Mouse (Mus musculus) layer of hippocampus, adult 2 months (tissue): ENCODE results near the gene Zfp383. TPM values are rescaled to one million over a fixed set of nuclear protein-coding genes. Genes with fewer than 3 reads are reported as not detected.
"Not testable (repeated sequence)": the region's sequence is repeated elsewhere in the genome, so short reads cannot be mapped to it uniquely, and the experiment has no call there.

Experiments used
- DNase-seq, 2 experiments: peaks; one replicate each; pipeline ENCODE4 v3.0.0; 2022; ENCODE audit warnings: low spot score in 2 of 2
- H3K27ac ChIP-seq: fragments of 200-600 bp; 2 replicates; pipeline ENCODE4 v1.8.1; 2022
- H3K4me3 ChIP-seq: fragments of 200-600 bp; 2 replicates; pipeline ENCODE4 v1.8.1; 2022; ENCODE audit warnings: mild to moderate bottlenecking
- CTCF ChIP-seq: fragments of 200-600 bp; conservative IDR thresholded peaks from 2 replicates; pipeline ENCODE4 v1.8.1; 2022; ENCODE audit warnings: antibody characterized with exemption, mild to moderate bottlenecking, moderate library complexity
- long read RNA-seq, 2 experiments: library from polyadenylated mRNA; stranded (forward); transcript quantifications; one replicate each; pipeline ENCODE4 v2.0.0; 2021; ENCODE audit warnings: borderline mapping rate in 2 of 2
- total RNA-seq, 2 experiments: library from RNA; stranded (reverse); gene quantifications; 2 replicates each; pipeline ENCODE4 v1.2.3; 2021

Zfp383 gene
- 1 to 10 TPM; 8.4 to 9.1 TPM for total RNA-seq
- long read RNA-seq, experiment 1, partial matches to known transcripts, result 0 of 3 reads
- long read RNA-seq, experiment 1, other reads (novel, unspliced or antisense), result 1 of 3 reads
- long read RNA-seq, experiment 2, partial matches to known transcripts, result 1 of 7 reads
- long read RNA-seq, experiment 2, other reads (novel, unspliced or antisense), result 5 of 7 reads

DNA sequence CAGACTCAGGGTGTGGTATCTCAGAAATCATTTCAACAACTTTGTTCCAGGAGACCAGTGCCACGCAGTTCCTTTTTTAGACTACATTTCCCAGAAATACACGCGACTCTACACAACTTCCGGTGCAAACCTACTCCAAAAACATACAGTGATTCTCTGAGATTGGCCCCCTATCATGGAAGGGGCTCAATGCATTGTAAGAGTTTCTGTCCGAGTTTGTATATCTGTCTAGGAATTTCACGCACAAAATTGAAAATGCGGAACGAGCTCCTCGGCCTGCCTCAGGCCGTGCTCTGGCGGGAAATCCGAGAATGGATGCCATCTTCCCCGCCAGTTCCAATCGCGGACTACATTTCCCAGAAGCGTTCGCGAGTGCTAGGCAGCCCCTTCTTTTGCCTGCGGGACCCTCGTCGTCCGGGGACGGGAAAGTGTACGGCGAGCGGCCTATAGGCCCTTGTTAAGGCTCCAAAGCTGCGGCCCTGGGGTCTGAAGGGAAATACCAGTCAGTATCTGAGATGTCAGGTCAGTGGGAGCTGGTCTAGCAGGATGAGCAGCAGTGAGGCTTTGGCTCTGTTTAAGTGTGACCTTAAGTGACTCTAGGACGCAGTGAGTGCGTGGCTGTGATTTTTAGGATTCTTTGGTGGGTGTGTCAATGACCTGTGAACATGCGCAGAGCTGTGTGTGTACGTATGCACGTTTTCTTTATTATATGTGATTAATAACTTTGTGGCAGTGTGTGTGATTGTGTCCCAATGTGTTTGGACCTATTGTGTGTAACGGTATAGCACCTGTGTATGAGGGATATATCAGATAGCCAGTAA is at the start of gene Zfp383:
Gene Zfp383 (plus strand): TSS at position 94 of the 821 bp plus-strand sequence.
- H3K27ac ChIP-seq, result peak within 1 kb of the TSS; percentile 98
- peak within 1 kb of the TSS; percentile 76 for H3K4me3 ChIP-seq
- DNase-seq, result peak; percentile 78 to 83
- TF ChIP-seq CTCF, result 0 out of 2 replicates have a peak, but pooled peaks have one; percentile 3

DNA sequence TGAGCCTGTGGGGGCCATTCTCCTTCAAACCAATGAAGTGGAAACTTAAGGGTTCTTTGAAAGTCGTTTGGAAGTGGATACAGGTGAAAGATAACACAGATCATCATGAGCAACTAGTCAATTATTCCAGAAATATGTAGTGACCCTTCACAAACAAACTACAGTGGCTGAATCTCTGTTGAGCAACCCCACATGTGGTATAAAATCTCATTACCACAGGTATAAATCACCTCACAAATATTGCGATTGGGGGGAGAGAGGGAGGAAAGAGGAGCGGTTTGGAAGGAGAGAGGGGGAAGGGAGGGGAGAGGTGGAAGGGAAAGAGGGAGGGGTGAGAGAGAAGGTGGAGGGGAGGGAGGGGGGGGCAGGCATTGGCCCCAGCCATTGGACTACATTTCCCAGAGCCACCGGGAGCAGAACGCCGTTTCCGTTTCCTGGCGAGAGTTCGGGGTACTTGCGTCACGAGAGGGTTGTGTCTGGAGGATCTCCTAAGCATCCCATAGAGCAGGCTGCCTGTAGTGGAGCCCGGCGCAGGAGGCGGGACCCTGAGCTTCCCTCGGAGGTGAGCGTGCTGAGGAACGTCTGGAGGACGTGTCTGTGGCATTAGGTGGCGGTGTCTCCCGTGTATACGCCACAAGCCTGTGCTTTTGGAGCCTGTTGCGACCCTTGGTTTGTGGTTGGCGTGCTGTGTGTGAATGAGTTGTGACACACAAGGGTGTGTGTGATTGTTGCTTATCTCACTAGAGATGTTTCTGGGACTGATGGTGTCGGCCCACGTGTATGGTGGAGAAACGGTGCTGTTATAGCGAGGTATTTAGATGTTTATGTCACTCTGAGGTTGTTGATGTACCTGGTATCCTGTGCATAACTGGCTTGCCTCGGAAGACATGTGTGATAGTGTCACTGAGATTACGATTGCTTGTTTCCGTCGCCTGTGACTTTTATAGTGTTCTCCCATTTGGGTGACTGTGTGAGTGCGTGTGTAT is 48.2 kb upstream of the Zfp383 start, which contains the start of gene Zfp420:
Gene Zfp420 (plus strand): TSS at position 448 of the 986 bp plus-strand sequence.
- DNase-seq, result peak; percentile 94 to 95
- TF ChIP-seq CTCF, result peak; percentile 44
- Histone ChIP-seq H3K27ac (peak within 1 kb of the TSS; percentile 80), H3K4me3 (peak within 1 kb of the TSS; percentile 94)

DNA sequence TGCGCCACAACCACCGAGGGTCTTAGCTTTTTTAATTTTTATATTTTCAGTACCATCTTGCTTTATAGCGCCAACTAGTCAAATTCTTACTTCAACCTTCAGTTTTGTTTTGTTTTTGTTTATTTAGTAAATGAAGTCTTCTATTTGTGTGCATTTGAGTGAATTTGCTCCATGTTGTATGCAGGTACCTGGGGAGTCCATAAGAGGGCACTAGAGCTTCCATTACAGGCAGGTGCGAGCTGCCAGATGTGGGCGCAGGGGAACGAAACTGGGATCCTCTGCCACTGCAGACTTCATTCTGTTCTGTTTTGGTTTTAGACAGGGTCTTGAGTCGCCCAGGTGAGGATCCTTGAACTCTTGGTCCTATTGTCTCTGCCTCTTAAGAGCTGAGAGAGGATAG is 46.4 kb upstream of the Zfp383 start:
- no peak for DNase-seq
- Histone ChIP-seq H3K4me3 (no peak overlapping the region), H3K27ac (no peak overlapping the region; the same call in 1 of the 2 replicates)
- TF ChIP-seq CTCF, result peak; percentile 47

DNA sequence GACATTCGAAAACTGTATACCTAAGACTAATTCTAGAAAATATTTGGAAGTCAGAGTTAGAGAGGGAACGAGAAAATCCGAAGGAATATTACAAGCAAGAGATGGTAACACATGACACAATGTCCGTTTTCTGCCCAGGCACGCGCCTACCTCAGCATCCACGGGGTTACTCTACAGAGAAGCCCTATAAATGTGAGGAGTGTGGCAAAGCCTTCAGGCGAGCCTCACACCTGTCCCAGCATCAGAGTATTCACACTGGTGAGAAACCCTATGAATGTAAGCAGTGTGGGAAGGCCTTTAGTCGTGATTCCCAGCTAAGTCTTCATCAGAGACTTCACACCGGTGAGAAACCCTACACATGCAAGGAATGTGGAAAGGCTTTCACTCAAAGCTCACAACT is 33.8 kb upstream of the Zfp383 start:
- no peak for TF ChIP-seq CTCF
- Histone ChIP-seq H3K4me3 (no peak overlapping the region), H3K27ac (no peak overlapping the region)
- no peak for DNase-seq

DNA sequence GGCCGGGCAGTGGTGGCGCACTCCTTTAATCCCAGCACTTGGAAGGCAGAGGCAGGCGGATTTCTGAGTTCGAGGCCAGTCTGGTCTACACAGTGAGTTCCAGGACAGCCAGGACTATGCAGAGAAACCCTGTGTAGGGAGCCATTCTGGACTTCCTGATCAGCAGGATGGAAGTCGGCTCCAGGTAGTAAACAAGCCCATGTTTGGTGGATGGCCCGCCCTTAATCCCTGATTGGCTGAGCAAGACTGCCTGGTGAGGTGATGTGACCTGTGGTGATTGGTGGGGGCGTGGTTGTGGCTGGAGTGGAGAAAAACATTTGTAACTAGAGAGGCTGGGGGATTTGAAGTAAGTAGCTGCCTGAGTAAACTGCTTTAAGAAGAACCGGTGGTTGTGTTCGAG is 30.5 kb upstream of the Zfp383 start:
- not testable (repeated sequence) for DNase-seq, H3K27ac ChIP-seq, H3K4me3 ChIP-seq

DNA sequence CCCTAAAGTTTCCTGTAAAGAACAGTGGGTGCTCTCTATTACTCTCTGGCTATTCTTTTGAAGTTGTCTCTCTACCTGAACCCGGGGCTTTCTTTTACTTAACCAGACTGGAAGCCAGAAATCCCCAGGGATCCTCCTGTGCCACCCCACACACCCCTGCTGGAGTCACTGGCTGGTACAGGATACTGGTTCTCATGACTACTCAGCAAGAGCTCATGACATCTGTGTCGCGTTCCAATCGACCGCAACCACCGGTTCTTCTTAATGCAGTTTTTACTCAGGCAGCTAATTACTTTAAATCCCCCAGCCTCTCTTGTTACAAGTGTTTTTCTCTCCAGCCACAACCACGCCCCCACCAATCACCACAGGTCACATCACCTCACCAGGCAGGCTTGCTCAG is 28.0 kb upstream of the Zfp383 start:
- TF ChIP-seq CTCF, result no peak
- no peak overlapping the region for H3K4me3 ChIP-seq
- no peak for DNase-seq
- no peak overlapping the region for H3K27ac ChIP-seq

DNA sequence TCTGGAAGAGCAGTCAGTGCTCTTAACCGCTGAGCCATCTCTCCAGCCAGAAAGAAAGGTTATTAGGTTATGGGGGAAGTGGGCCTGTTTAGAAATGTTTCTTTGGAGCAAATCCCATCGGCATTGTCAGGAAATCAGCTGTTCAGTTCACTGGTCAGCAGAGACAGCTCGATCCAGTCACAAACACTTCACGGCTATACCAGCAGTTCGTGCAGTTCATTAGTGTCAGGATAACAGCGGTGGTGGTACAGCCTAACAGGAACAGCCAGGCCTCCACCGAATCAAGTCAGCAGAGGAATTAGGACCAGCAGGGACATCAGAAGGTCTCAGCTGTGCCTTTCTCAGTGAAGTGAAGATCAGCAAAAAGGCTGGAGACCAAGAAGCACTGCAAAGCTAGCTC is 27.1 kb upstream of the Zfp383 start:
- TF ChIP-seq CTCF, result no peak
- no peak overlapping the region for H3K27ac ChIP-seq
- no peak for DNase-seq
- H3K4me3 ChIP-seq, result no peak overlapping the region

DNA sequence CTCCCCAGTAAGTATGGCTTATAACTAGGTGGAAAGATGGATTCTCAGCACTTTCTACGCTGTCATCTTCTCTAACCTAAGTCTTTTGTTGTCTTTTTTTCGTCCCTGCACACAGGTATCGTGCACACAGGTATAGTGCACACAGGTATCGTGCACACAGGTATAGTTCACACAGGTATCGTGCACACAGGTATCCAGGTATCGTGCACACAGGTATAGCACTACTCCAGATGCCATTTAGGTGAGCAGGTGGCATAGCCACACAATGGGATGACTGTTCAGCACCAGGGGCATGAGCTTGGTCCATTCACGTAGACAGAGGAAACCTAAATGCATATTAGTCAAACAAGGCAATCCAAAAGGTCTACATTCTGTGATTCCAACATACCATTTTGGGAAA is 17.5 kb upstream of the Zfp383 start:
- Histone ChIP-seq H3K4me3 (no peak overlapping the region), H3K27ac (no peak overlapping the region)
- no peak for DNase-seq
- no peak for TF ChIP-seq CTCF

DNA sequence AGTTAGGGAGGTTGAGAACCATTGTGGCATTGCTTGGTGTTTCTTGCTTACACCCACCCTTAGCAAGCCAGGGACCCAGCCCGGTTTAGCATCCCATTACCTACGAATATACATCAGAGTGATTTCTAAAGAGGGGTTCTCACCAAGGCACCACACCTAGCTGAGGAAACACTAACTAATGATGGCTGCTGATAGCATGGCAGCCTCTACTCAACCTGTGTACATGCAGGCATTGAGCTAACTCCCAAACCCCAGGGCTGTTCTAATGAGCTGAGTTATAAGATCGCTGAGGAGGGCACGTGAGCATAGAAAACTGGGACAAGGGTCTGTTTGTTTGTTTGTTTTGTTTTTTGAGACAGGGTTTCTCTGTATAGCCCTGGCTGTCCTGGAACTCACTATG is 15.3 kb upstream of the Zfp383 start:
- DNase-seq, result no peak
- Histone ChIP-seq H3K27ac (no peak overlapping the region), H3K4me3 (no peak overlapping the region)
- TF ChIP-seq CTCF, result no peak

DNA sequence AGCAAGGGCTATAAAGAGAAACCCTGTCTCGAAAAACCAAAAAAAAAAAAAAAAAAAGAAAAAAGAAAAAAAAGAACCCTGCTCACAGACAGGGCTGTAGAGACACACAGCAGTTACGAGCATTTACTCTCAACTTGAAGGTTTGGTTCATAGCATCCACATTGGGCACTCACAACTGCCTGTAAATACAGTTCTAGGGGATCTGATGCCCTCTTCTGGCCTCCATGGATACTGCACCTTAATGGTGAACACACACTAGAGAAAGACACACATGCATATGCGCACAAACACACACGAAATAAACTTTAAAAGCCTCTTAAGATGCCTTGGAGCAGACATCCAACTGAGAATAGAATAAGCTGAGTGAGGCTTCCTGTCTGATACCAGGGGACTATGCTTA is 9.7 kb upstream of the Zfp383 start:
- Histone ChIP-seq H3K27ac (no peak overlapping the region), H3K4me3 (no peak overlapping the region)
- TF ChIP-seq CTCF, result peak; percentile 38; the same call in 1 of the 2 replicates
- DNase-seq, result no peak

DNA sequence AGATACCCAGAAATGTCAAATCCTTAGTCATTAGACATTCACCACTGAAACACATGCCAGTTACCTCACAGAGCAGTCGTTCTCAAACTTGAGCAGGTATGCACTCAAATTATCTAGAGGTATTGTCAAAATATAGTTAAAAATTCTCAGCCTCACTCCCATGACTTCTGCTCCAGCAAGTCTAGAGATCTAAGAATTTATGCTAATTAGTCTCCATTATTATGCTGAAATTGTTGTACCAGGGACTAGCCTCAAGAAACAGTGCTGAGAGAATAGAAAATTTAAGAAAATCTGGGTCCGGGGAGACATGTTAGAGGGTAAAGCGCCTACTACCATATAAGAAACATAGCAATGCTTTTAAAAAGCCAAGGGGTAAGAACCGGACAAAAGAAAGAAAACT is 3.9 kb upstream of the Zfp383 start:
- Histone ChIP-seq H3K4me3 (no peak overlapping the region), H3K27ac (no peak overlapping the region)
- DNase-seq, result no peak
- no peak for TF ChIP-seq CTCF

DNA sequence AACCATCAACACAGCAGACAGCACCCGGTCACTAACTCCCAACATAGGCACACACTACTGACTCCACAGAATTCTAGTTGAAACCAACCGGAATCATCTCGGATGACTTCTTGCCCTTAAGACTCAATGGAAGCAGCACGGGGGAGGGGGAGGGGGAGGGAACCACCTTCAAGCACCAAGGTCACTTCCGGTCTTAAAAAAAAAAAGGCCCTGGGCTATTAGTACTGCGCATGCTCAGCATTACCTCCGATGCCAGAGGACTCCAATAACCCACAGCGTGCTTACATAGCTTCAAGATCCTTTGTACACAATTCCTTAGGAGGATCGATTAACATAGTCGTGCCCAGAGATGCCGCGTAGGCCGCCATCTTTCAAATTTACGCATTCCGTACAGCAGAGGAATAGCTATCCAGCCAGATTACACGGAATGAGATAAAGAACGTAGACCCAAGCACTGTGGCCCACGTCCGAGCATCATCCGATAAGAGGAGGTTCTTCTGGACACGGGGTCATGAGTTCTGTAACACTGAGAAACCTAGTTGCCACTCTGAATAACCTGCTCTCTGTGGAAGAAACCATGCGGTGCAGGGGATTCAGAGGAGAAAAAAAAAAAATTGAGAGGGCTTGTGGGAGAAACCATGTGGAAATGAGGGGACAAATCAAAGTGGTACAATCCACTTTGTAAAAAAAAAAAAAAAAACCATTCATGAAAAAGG is 1.9 kb upstream of the Zfp383 start, which contains the start of gene Zfp27:
Gene Zfp27 (minus strand): TSS at position 607 of the 716 bp plus-strand sequence.
- peak; percentile 34 for TF ChIP-seq CTCF
- H3K27ac ChIP-seq, result peak within 1 kb of the TSS; percentile 98
- H3K4me3 ChIP-seq, result peak within 1 kb of the TSS; percentile 76
- peak; percentile 58 to 84 for DNase-seq
